Mouse (Mus musculus): ENCODE measurements at regions not wholly inside any gene's neighbourhood (a gene's known extent, or its start where the extent isn't known, plus 50 kb on each side); places are given as distances from the start of the nearest gene placed in this dataset.

GRCm38 (mm10) chr10:16508161-16508560 lies 1214.9 kb upstream of the Cited2 start:
- TF ChIP-seq CTCF (IDR thresholded peaks at IDR 0.05; ENCODE audit: low read depth) (no peak), EP300 (IDR thresholded peaks at IDR 0.05; ENCODE audit: low read depth) (no peak)

Measured in liver, postnatal 0 days (tissue).